ENCODE assay signal across 8 mouse cellular contexts in genomic region chr19:36918441-36919301, GRCm38 (mm10). TPM values are rescaled to one million over a fixed set of nuclear protein-coding genes. Genes with fewer than 3 reads are reported as not detected.
A peak's percentile ranks its signal among the peaks of the same experiment; 100 is the strongest.
DNase-seq lines count a peak whose midpoint lies in the region; ATAC-seq lines count a peak whose summit lies in the region.

No protein-coding gene starts in this region.

- peak; percentile 73 for DNase-seq in CD4-positive helper T cell, adult 2 months (ENCODE audit: low read depth, low spot score)
- peak; percentile 97 for DNase-seq in brain, adult 2 months (ENCODE audit: low read depth, low spot score)
- peak; percentile 70 for DNase-seq in fibroblast of lung, adult 2 months (ENCODE audit: low read depth)
- DNase-seq in kidney, postnatal 14 days = peak; percentile 91
- peak; percentile 74 for DNase-seq in telencephalon, adult 2 months (ENCODE audit: low read depth, low spot score)

- H3K4me2 ChIP-seq in heart, embryonic 14.5 days (ENCODE audit: low read length) = peak overlapping the region; percentile 82
- peak overlapping the region; percentile 94 for H3K4me2 ChIP-seq in liver, embryonic 16.5 days (ENCODE audit: low read depth, low read length)
- peak overlapping the region; percentile 77 for H3K4me2 ChIP-seq in neural tube, embryonic 13.5 days

- H3K27ac ChIP-seq in heart, embryonic 14.5 days (replicated peaks in 1 of 2; ENCODE audit: control insufficient read depth in 1 of 2, insufficient read depth in 1 of 2, low read depth in 2 of 2, low read length in 2 of 2) = peak overlapping the region; percentile 85 to 91
- H3K27ac ChIP-seq in liver, embryonic 16.5 days (ENCODE audit: low read length) = peak overlapping the region; percentile 29; the same call in 1 of the 2 replicates
- H3K27ac ChIP-seq in neural tube, embryonic 13.5 days (replicated peaks) = peak overlapping the region; percentile 95

- no peaks in the 10 kb centered on the region for H3K27me3 ChIP-seq in heart, embryonic 14.5 days (ENCODE audit: control insufficient read depth, insufficient read depth, low read length)
- peaks cover 9% of the 10 kb centered on the region for H3K27me3 ChIP-seq in liver, embryonic 16.5 days (ENCODE audit: control insufficient read depth, insufficient read depth, low read depth, low read length)
- peaks cover 6% of the 10 kb centered on the region; the same call in 1 of the 2 replicates for H3K27me3 ChIP-seq in neural tube, embryonic 13.5 days

- no peaks in the 10 kb centered on the region for H3K36me3 ChIP-seq in heart, embryonic 14.5 days (ENCODE audit: control insufficient read depth, insufficient read depth, low read length)
- H3K36me3 ChIP-seq in liver, embryonic 16.5 days (ENCODE audit: control insufficient read depth, insufficient read depth) = no peaks in the 10 kb centered on the region
- no peaks in the 10 kb centered on the region for H3K36me3 ChIP-seq in neural tube, embryonic 13.5 days

- peak; percentile 77 for ATAC-seq in heart, embryonic 14.5 days (ENCODE audit: insufficient number of reproducible peaks, insufficient read depth, low FRiP score, low read depth)
- ATAC-seq in liver, embryonic 16.5 days (ENCODE audit: low read depth) = peak; percentile 79
- ATAC-seq in neural tube, embryonic 13.5 days (ENCODE audit: low read depth) = peak; percentile 86

- peaks cover 0 to 10% of the 10 kb centered on the region in 2 experiments; a peak in 1 of 4 replicates for H3K4me1 ChIP-seq in heart, embryonic 14.5 days (ENCODE audit: control insufficient read depth in 2 of 2, insufficient read depth in 2 of 2, low read length in 2 of 2)
- peaks cover 13% of the 10 kb centered on the region for H3K4me1 ChIP-seq in liver, embryonic 16.5 days (ENCODE audit: control insufficient read depth, low read depth, low read length)
- peaks cover 18% of the 10 kb centered on the region for H3K4me1 ChIP-seq in neural tube, embryonic 13.5 days (replicated peaks)

- H3K9ac ChIP-seq in heart, embryonic 14.5 days (ENCODE audit: low read length) = peak overlapping the region; percentile 93
- peak overlapping the region; percentile 74 for H3K9ac ChIP-seq in liver, embryonic 16.5 days (ENCODE audit: low read depth, low read length)
- peak overlapping the region; percentile 93 for H3K9ac ChIP-seq in neural tube, embryonic 13.5 days

- no peaks in the 10 kb centered on the region for H3K9me3 ChIP-seq in heart, embryonic 14.5 days (ENCODE audit: control insufficient read depth, low read length)
- H3K9me3 ChIP-seq in liver, embryonic 16.5 days (replicated peaks; ENCODE audit: control insufficient read depth, low read length) = no peaks in the 10 kb centered on the region
- H3K9me3 ChIP-seq in neural tube, embryonic 13.5 days = no peaks in the 10 kb centered on the region

- peak overlapping the region; percentile 94 for H3K4me3 ChIP-seq in heart, embryonic 14.5 days (ENCODE audit: control insufficient read depth in 1 of 2, insufficient read depth in 1 of 2, low read depth in 1 of 2, low read length in 2 of 2)
- H3K4me3 ChIP-seq in liver, embryonic 16.5 days (ENCODE audit: low read depth, low read length) = peak overlapping the region; percentile 77
- H3K4me3 ChIP-seq in neural tube, embryonic 13.5 days = peak overlapping the region; percentile 95

- WGBS in heart, embryonic 14.5 days = under 1% methylated on average over 85 of the region's 85 CpGs
- under 1% methylated on average over 84 of the region's 85 CpGs for WGBS in liver, embryonic 16.5 days (ENCODE audit: insufficient replicate concordance)
- WGBS in neural tube, embryonic 13.5 days = under 1% methylated on average over 82 of the region's 85 CpGs

RNA-seq across cellular contexts. Expression of gene Fgfbp3, which starts 0.7 kb away (rescaled TPM):
- polyA plus RNA-seq in heart, embryonic 14.5 days (2014; fragmentation: Nextera tagmentation; extraction: Ambion mirVana) = 3.0 and 3.8 TPM in 2 replicates
- 0.65 and 0.81 TPM in 2 replicates for polyA plus RNA-seq in liver, embryonic 16.5 days (2015; fragmentation: Nextera tagmentation; extraction: Ambion mirVana)
- 110 and 124 TPM in 2 replicates for polyA plus RNA-seq in neural tube, embryonic 13.5 days (2015; fragmentation: Nextera tagmentation; extraction: Ambion mirVana)

RNA-seq across cellular contexts. Expression of gene Btaf1, which starts 7.2 kb away (rescaled TPM):
- 11.0 and 11.3 TPM in 2 replicates for polyA plus RNA-seq in heart, embryonic 14.5 days (2014; fragmentation: Nextera tagmentation; extraction: Ambion mirVana)
- 7.9 and 8.5 TPM in 2 replicates for polyA plus RNA-seq in liver, embryonic 16.5 days (2015; fragmentation: Nextera tagmentation; extraction: Ambion mirVana)
- polyA plus RNA-seq in neural tube, embryonic 13.5 days (2015; fragmentation: Nextera tagmentation; extraction: Ambion mirVana) = 8.7 and 11.2 TPM in 2 replicates

Comparison
In these comparisons a context has a peak if more than half of its experiments do, and no peak if none do; other contexts are left out.
1. Peak in every context shown above with its lines: DNase-seq, ATAC-seq, H3K4me3 ChIP-seq and H3K27ac ChIP-seq.
2. H3K27ac ChIP-seq: peak in every context shown above with its lines; median percentile 95 in neural tube, embryonic 13.5 days; 88 in heart, embryonic 14.5 days; 29 in liver, embryonic 16.5 days.
3. RNA of gene Fgfbp3, which starts 0.7 kb away (polyA plus RNA-seq): 110 to 124 TPM in neural tube, embryonic 13.5 days; 3.0 to 3.8 TPM in heart, embryonic 14.5 days and 0.65 to 0.81 TPM in liver, embryonic 16.5 days; every median in the first group is over 10 times any median in the second.